Mouse (Mus musculus) macrophage (primary cell): ENCODE measurements around the gene Rxfp4. TPM values are rescaled to one million over a fixed set of nuclear protein-coding genes. Genes with fewer than 3 reads are reported as not detected.

Experiments used
- H3K27ac ChIP-seq: fragments of 350-480 bp; formaldehyde crosslinking; 2 replicates; pipeline ENCODE4 v1.9.0; 2021
- H3K36me3 ChIP-seq: fragments of 350-480 bp; formaldehyde crosslinking; 2 replicates; pipeline ENCODE4 v1.9.0; 2021; ENCODE audit errors: inconsistent target
- H3K4me3 ChIP-seq: fragments of 350-480 bp; formaldehyde crosslinking; 2 replicates; pipeline ENCODE4 v1.9.0; 2021; ENCODE audit errors: inconsistent target
- H3K79me2 ChIP-seq: fragments of 350-480 bp; formaldehyde crosslinking; 2 replicates; pipeline ENCODE4 v1.9.0; 2021; ENCODE audit errors: inconsistent target
- WGBS: methylation state at CpG from one replicate; pipeline ENCODE4 v1.1.7; 2026; ENCODE audit warnings: inconsistent platforms; ENCODE audit not compliant: missing documents; 5-methylcytosine and 5-hydroxymethylcytosine counted together
- polyA plus RNA-seq: library from polyadenylated mRNA; stranded (reverse); fragments of 250-400 nt; gene quantifications from 3 replicates; pipeline ENCODE4 v1.2.4, GENCODE M21; 2018; ENCODE audit warnings: inconsistent platforms

Rxfp4 gene
- polyA plus RNA-seq, 1 experiment from 2014 or later: not detected

GRCm38 (mm10) chr3:88627114-88627513 is 25.8 kb downstream of the Rxfp4 start:
- H3K27ac ChIP-seq: peak overlapping the region; percentile 57
- H3K36me3 ChIP-seq: peaks cover 26% of the 10 kb centered on the region
- H3K4me3 ChIP-seq: no peak overlapping the region
- 32% methylated on average over 4 of the region's 4 CpGs for WGBS
- H3K79me2 ChIP-seq: peaks cover 100% of the 10 kb centered on the region

GRCm38 (mm10) chr3:88626316-88626715 is 26.6 kb downstream of the Rxfp4 start:
- 77% methylated on average over 7 of the region's 7 CpGs for WGBS
- Histone ChIP-seq H3K27ac (0 out of 2 replicates have a peak overlapping the region, but pooled peaks have one; percentile 57), H3K79me2 (peaks cover 100% of the 10 kb centered on the region), H3K36me3 (peaks cover 18% of the 10 kb centered on the region; the same call in 1 of the 2 replicates), H3K4me3 (no peak overlapping the region)

GRCm38 (mm10) chr3:88625531-88625930 is 27.4 kb downstream of the Rxfp4 start:
- no peak overlapping the region for H3K4me3 ChIP-seq
- peaks cover 96% of the 10 kb centered on the region for H3K79me2 ChIP-seq
- 81% methylated on average over 7 of the region's 7 CpGs for WGBS
- H3K36me3 ChIP-seq: peaks cover 17% of the 10 kb centered on the region; the same call in 1 of the 2 replicates
- peak overlapping the region; percentile 89 for H3K27ac ChIP-seq

- 6% methylated on average over 2 of the region's 2 CpGs for WGBS
- Histone ChIP-seq H3K79me2 (peaks cover 95% of the 10 kb centered on the region), H3K36me3 (peaks cover 14% of the 10 kb centered on the region; the same call in 1 of the 2 replicates), H3K27ac (peak overlapping the region; percentile 89), H3K4me3 (peak overlapping the region; percentile 84; the same call in 1 of the 2 replicates)
Observed at GRCm38 (mm10) chr3:88624951-88625350, 28.0 kb downstream of the Rxfp4 start.

- Histone ChIP-seq H3K27ac (peak overlapping the region; percentile 89), H3K4me3 (peak overlapping the region; percentile 84; the same call in 1 of the 2 replicates), H3K36me3 (peaks cover 8% of the 10 kb centered on the region; the same call in 1 of the 2 replicates), H3K79me2 (peaks cover 89% of the 10 kb centered on the region)
- 3% methylated on average over 4 of the region's 4 CpGs for WGBS
Observed at GRCm38 (mm10) chr3:88624324-88624723, 28.6 kb downstream of the Rxfp4 start.

GRCm38 (mm10) chr3:88623346-88624135 is 29.4 kb downstream of the Rxfp4 start:
- H3K36me3 ChIP-seq: peaks cover 7% of the 10 kb centered on the region; the same call in 1 of the 2 replicates
- H3K79me2 ChIP-seq: peaks cover 81% of the 10 kb centered on the region
- 5% methylated on average over 15 of the region's 15 CpGs for WGBS
- H3K27ac ChIP-seq: peak overlapping the region; percentile 89
- peak overlapping the region; percentile 84 for H3K4me3 ChIP-seq

- H3K4me3 ChIP-seq: peak overlapping the region; percentile 84
- peak overlapping the region; percentile 89 for H3K27ac ChIP-seq
- peaks cover 7% of the 10 kb centered on the region; the same call in 1 of the 2 replicates for H3K36me3 ChIP-seq
- peaks cover 75% of the 10 kb centered on the region for H3K79me2 ChIP-seq
- 3% methylated on average over 3 of the region's 6 CpGs for WGBS
Observed at GRCm38 (mm10) chr3:88622941-88623345, 30.0 kb downstream of the Rxfp4 start.

- WGBS: 2% methylated on average over 24 of the region's 24 CpGs
- peak overlapping the region; percentile 89 for H3K27ac ChIP-seq
- H3K4me3 ChIP-seq: peak overlapping the region; percentile 84
Observed at GRCm38 (mm10) chr3:88622113-88622940, 30.6 kb downstream of the Rxfp4 start.

GRCm38 (mm10) chr3:88621537-88622112 is 31.3 kb downstream of the Rxfp4 start:
- H3K36me3 ChIP-seq: peaks cover 7% of the 10 kb centered on the region; the same call in 1 of the 2 replicates
- peaks cover 62% of the 10 kb centered on the region for H3K79me2 ChIP-seq
- H3K4me3 ChIP-seq: peak overlapping the region; percentile 84
- 2% methylated on average over 36 of the region's 36 CpGs for WGBS
- peak overlapping the region; percentile 89 for H3K27ac ChIP-seq

More at GRCm38 (mm10) chr3:88622113-88622940, 30.6 kb downstream of the Rxfp4 start:
- H3K36me3 ChIP-seq: peaks cover 7% of the 10 kb centered on the region; the same call in 1 of the 2 replicates
- peaks cover 69% of the 10 kb centered on the region for H3K79me2 ChIP-seq

- Histone ChIP-seq H3K79me2 (peaks cover 56% of the 10 kb centered on the region), H3K27ac (peak overlapping the region; percentile 89), H3K4me3 (peak overlapping the region; percentile 84), H3K36me3 (peaks cover 9% of the 10 kb centered on the region)
- 0% methylated on average over 64 of the region's 64 CpGs for WGBS
Observed at GRCm38 (mm10) chr3:88620992-88621536, 31.9 kb downstream of the Rxfp4 start.

- WGBS: 16% methylated on average over 15 of the region's 15 CpGs
- Histone ChIP-seq H3K27ac (peak overlapping the region; percentile 75), H3K4me3 (peak overlapping the region; percentile 84), H3K79me2 (peaks cover 49% of the 10 kb centered on the region), H3K36me3 (peaks cover 10% of the 10 kb centered on the region)
Observed at GRCm38 (mm10) chr3:88620146-88620991, 32.6 kb downstream of the Rxfp4 start.

GRCm38 (mm10) chr3:88619113-88620097 is 33.5 kb downstream of the Rxfp4 start:
- Histone ChIP-seq H3K27ac (no peak overlapping the region), H3K4me3 (no peak overlapping the region), H3K36me3 (peaks cover 19% of the 10 kb centered on the region), H3K79me2 (peaks cover 39% of the 10 kb centered on the region)
- WGBS: 81% methylated on average over 8 of the region's 9 CpGs
